Mouse (Mus musculus): ENCODE data around the gene Tmed1. TPM values are rescaled to one million over a fixed set of nuclear protein-coding genes. Genes with fewer than 3 reads are reported as not detected.
"Not testable (repeated sequence)": the region's sequence is repeated elsewhere in the genome, so short reads cannot be mapped to it uniquely, and the experiment has no call there.

Gene Tmed1
- polyA plus RNA-seq, 1 experiment from 2014 or later = 83.5 TPM

DNA sequence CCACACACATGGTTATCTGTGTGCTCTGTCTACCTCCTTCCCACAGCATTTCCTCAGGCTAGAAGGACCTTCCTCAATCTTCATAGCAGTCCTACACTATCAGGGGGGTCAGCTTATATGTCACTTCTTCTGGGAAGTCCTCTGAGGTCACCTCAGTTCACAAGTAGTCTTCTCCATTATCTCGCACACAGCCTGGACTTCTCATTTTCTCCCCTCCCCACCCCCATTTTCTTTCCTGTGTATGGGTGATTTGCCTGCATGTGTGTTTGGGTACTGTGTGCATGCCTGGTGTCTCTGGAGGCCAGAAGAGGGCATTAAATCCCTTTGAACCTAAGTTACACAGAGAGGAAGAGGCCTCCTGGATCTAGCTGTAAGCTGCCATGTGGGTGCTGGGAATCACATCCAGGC lies 17.9 kb upstream of the Tmed1 start:
- Histone ChIP-seq H3K4me2 (ENCODE audit: low read depth, low read length, severe bottlenecking) (no peak overlapping the region), H3K4me1 (replicated peaks; ENCODE audit: control insufficient read depth, insufficient read depth, low read length) (no peaks in the 10 kb centered on the region), H3K9ac (ENCODE audit: low read length) (no peak overlapping the region), H3K27me3 (ENCODE audit: control insufficient read depth, insufficient read depth, low read length) (no peaks in the 10 kb centered on the region), H3K9me3 (ENCODE audit: control insufficient read depth, low read length) (no peaks in the 10 kb centered on the region), H3K4me3 (ENCODE audit: low read depth, low read length) (no peak overlapping the region), H3K36me3 (ENCODE audit: control insufficient read depth, insufficient read depth, low read length) (no peaks in the 10 kb centered on the region), H3K27ac (ENCODE audit: low read depth, low read length) (no peak overlapping the region)
- DNase-seq (ENCODE audit: low spot score) = no peak
- ATAC-seq (replicated peaks; ENCODE audit: low FRiP score) = no peak
- 76% methylated on average over 1 of the region's 1 CpGs for WGBS

DNA sequence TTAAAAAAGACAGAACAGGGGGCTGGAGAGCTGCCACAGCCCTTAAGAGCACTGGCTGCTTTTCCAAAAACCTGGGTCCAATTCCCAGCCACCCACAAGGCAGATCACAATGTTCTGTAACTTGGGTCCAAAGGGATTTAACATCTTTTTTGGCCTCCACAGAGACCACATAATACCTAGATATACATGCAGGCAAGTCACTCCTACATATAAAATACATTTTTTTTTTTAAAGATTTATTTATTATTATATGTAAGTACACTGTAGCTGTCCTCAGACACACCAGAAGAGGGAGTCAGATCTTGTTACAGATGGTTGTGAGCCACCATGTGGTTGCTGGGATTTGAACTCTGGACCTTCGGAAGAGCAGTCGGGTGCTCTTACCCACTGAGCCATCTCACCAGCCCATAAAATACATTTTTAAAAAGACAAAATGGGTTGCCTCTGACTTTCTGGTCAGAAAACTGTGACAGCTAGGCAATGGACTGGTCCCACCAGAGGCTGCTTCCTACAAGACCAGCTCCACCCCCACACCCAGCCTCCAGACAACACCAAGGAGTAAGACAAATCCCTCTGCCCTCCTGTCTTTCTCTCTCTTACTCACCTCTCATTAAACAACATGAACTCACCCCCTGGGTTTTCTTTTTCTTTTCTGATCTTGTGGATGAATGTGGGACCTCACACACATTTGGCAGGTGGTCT lies 17.2 kb upstream of the Tmed1 start:
- no peak overlapping the region for H3K9ac ChIP-seq (ENCODE audit: low read length)
- DNase-seq (ENCODE audit: low spot score) (no peak), ATAC-seq (replicated peaks; ENCODE audit: low FRiP score) (no peak)
- H3K4me1 ChIP-seq (replicated peaks; ENCODE audit: control insufficient read depth, insufficient read depth, low read length) = no peaks in the 10 kb centered on the region
- no peak overlapping the region for H3K4me3 ChIP-seq (ENCODE audit: low read depth, low read length)
- WGBS = 91% methylated on average over 2 of the region's 2 CpGs
- H3K36me3 ChIP-seq (ENCODE audit: control insufficient read depth, insufficient read depth, low read length) = no peaks in the 10 kb centered on the region
- no peaks in the 10 kb centered on the region for H3K9me3 ChIP-seq (ENCODE audit: control insufficient read depth, low read length)
- no peak overlapping the region for H3K27ac ChIP-seq (ENCODE audit: low read depth, low read length)
- H3K4me2 ChIP-seq (ENCODE audit: low read depth, low read length, severe bottlenecking) = no peak overlapping the region
- no peaks in the 10 kb centered on the region for H3K27me3 ChIP-seq (ENCODE audit: control insufficient read depth, insufficient read depth, low read length)

DNA sequence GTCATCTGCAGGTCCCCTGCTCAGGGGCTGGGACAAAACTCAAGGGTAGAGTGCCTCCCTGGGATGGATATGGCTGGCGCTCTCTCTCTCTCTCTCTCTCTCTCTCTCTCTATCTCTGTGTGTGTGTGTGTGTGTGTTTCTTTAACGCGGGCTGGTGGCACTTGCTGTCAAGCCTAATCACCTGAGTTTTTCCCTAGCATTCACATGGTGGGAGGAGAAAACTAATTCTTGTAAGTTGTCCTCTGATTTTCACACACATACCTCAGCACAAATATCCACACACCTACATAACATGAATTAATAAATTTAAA lies 16.5 kb upstream of the Tmed1 start:
- ATAC-seq (replicated peaks; ENCODE audit: low FRiP score) = no peak
- Histone ChIP-seq H3K9me3 (ENCODE audit: control insufficient read depth, low read length) (no peaks in the 10 kb centered on the region), H3K4me1 (replicated peaks; ENCODE audit: control insufficient read depth, insufficient read depth, low read length) (no peaks in the 10 kb centered on the region), H3K27me3 (ENCODE audit: control insufficient read depth, insufficient read depth, low read length) (no peaks in the 10 kb centered on the region), H3K4me3 (ENCODE audit: low read depth, low read length) (no peak overlapping the region), H3K36me3 (ENCODE audit: control insufficient read depth, insufficient read depth, low read length) (no peaks in the 10 kb centered on the region), H3K9ac (ENCODE audit: low read length) (no peak overlapping the region), H3K4me2 (ENCODE audit: low read depth, low read length, severe bottlenecking) (no peak overlapping the region), H3K27ac (ENCODE audit: low read depth, low read length) (no peak overlapping the region)
- no peak for DNase-seq (ENCODE audit: low spot score)
- 89% methylated on average over 3 of the region's 3 CpGs for WGBS

DNA sequence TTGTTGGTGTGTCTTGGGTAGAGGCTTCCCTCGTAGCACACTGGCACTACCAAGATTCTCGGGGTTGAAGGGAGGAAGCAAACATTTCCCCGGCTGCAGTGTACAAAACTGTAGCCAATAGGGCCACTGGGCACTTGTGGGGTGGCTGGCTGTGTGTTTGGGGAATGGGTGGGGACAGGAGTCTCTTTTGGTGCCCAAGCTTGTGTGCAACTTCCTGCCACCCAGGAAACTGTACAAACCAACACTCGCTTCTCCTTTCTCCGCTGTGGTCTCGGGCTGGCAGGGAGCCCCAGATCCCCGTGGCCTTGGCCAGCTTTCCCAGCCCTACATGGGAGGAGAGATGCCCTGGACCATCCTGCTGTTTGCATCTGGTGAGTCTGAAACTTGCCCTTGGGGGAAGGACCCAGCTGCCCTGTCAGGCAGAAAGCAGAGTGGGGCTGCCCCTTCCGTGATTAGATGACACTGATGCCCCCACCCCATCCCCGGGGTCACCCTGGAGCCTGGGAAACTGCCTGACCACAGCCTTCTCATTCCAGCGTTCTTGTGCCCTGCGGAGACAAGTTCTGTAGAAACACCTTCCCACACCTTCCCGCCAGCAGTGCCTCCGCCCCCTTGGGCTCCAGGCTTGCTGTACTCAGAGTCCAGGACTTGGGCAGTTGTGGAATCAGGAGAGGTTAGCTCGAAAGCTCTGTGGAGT lies 16.0 kb upstream of the Tmed1 start, which contains the start of gene AB124611:
AB124611 (plus strand) TSS at position 240 of the 697 bp plus-strand sequence.
- H3K27ac ChIP-seq (ENCODE audit: low read depth, low read length) = no peak within 1 kb of the TSS
- H3K9ac ChIP-seq (ENCODE audit: low read length) = no peak within 1 kb of the TSS
- DNase-seq (ENCODE audit: low spot score) = no peak
- no peaks in the 10 kb centered on the region for H3K4me1 ChIP-seq (replicated peaks; ENCODE audit: control insufficient read depth, insufficient read depth, low read length)
- H3K27me3 ChIP-seq (ENCODE audit: control insufficient read depth, insufficient read depth, low read length) = no peaks in the 10 kb centered on the region
- H3K36me3 ChIP-seq (ENCODE audit: control insufficient read depth, insufficient read depth, low read length) = no peaks in the 10 kb centered on the region
- H3K4me2 ChIP-seq (ENCODE audit: low read depth, low read length, severe bottlenecking) = no peak within 1 kb of the TSS
- H3K9me3 ChIP-seq (ENCODE audit: control insufficient read depth, low read length) = no peaks in the 10 kb centered on the region
- 64% methylated on average over 14 of the region's 14 CpGs for WGBS
- no peak for ATAC-seq (replicated peaks; ENCODE audit: low FRiP score)
- H3K4me3 ChIP-seq (ENCODE audit: low read depth, low read length) = no peak within 1 kb of the TSS

DNA sequence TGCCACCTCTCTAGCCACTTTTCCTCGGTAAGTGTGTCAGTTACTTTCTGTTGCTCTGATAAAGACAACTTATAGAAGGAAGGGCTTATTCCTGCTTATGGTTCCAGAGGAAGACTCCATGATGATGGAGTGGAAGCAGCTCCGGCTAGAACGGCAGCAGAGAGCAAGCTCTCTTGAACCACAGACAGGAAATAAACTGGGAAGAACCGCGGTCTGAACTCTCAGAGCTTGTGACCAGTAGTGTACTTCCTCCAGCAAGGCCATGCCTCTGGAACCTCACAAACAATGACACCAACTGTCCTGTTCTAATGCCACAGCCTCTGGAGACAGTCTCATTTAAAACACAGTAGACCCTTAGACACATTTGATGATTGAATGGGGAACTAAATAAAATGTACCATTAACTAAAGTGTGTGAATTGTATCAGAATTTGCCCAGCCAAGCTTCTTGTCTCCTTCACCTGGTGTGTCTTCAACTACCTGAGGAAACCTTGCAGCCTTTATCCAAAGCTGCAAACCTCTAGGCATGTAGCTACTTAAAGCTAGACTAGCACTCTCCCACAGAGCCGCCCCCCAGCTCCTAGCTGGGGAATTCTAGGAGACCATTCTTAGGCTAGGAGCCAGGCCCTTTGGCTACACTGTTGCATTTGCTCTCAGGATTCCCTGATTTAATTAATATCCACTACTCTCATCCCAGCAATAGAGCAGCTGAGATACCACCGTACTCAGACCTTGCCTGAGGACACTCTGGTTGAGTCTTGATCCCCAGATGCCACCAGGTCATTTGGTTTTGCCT lies 15.3 kb upstream of the Tmed1 start:
- H3K4me3 ChIP-seq (ENCODE audit: low read depth, low read length) = no peak overlapping the region
- H3K9me3 ChIP-seq (ENCODE audit: control insufficient read depth, low read length) = no peaks in the 10 kb centered on the region
- WGBS = 88% methylated on average over 7 of the region's 7 CpGs
- no peaks in the 10 kb centered on the region for H3K36me3 ChIP-seq (ENCODE audit: control insufficient read depth, insufficient read depth, low read length)
- no peak overlapping the region for H3K9ac ChIP-seq (ENCODE audit: low read length)
- no peaks in the 10 kb centered on the region for H3K27me3 ChIP-seq (ENCODE audit: control insufficient read depth, insufficient read depth, low read length)
- H3K4me1 ChIP-seq (replicated peaks; ENCODE audit: control insufficient read depth, insufficient read depth, low read length) = no peaks in the 10 kb centered on the region
- ATAC-seq (replicated peaks; ENCODE audit: low FRiP score) = no peak
- no peak for DNase-seq (ENCODE audit: low spot score)
- H3K4me2 ChIP-seq (ENCODE audit: low read depth, low read length, severe bottlenecking) = no peak overlapping the region
- H3K27ac ChIP-seq (ENCODE audit: low read depth, low read length) = no peak overlapping the region

DNA sequence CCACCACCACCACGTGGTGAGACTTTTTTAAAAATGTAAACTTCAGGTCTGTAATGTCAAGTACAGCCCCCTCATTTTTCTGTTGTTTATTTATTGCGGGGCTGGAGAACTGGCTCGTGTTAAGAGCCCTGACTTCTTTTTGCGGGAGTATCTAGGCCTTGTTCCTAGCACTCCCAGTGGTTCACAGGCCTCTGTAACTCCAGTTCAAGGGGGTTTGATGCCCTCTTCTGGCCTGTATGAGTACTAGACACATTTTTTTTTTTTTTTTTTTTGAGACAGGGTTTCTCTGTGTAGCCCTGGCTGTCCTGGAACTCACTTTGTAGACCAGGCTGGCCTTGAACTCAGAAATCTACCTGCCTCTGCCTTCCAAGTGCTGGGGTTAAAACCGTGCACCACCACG lies 8.6 kb upstream of the Tmed1 start:
- WGBS = 83% methylated on average over 6 of the region's 6 CpGs
- ATAC-seq (replicated peaks; ENCODE audit: low FRiP score); H3K4me3 ChIP-seq (ENCODE audit: low read depth, low read length); H3K9me3 ChIP-seq (ENCODE audit: control insufficient read depth, low read length); H3K9ac ChIP-seq (ENCODE audit: low read length); H3K4me2 ChIP-seq (ENCODE audit: low read depth, low read length, severe bottlenecking); H3K36me3 ChIP-seq (ENCODE audit: control insufficient read depth, insufficient read depth, low read length); DNase-seq (ENCODE audit: low spot score); H3K27me3 ChIP-seq (ENCODE audit: control insufficient read depth, insufficient read depth, low read length); H3K4me1 ChIP-seq (replicated peaks; ENCODE audit: control insufficient read depth, insufficient read depth, low read length); H3K27ac ChIP-seq (ENCODE audit: low read depth, low read length): not testable (repeated sequence)

DNA sequence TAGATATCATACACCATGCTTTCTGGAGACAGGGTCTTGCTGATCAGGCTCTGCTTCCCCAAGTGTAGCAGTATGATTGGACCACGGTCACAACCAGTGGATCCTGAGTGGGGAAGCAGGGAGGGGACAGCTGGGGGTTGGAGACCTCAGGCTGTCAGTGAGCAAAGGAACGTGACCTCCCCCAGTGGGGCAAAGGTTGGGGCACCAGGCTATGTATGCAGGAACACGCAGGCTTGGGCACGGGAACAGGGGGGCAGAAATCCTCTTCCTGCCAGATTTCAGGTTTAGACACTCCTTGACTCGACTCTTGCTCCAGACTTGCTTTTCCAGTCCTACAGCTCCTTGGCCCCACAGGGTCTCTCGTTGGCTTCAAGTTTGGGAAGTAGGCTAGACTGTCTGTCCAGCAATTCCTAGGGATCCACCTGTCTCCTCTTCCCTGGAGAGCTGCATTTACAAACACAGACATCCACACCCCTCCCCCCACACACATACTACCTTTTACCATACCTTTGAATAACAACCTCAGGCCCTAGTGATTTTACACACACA lies 8.0 kb upstream of the Tmed1 start:
- Histone ChIP-seq H3K36me3 (ENCODE audit: control insufficient read depth, insufficient read depth, low read length) (no peaks in the 10 kb centered on the region), H3K9ac (ENCODE audit: low read length) (no peak overlapping the region), H3K27ac (ENCODE audit: low read depth, low read length) (no peak overlapping the region), H3K9me3 (ENCODE audit: control insufficient read depth, low read length) (no peaks in the 10 kb centered on the region), H3K4me1 (replicated peaks; ENCODE audit: control insufficient read depth, insufficient read depth, low read length) (no peaks in the 10 kb centered on the region), H3K27me3 (ENCODE audit: control insufficient read depth, insufficient read depth, low read length) (no peaks in the 10 kb centered on the region), H3K4me3 (ENCODE audit: low read depth, low read length) (no peak overlapping the region), H3K4me2 (ENCODE audit: low read depth, low read length, severe bottlenecking) (no peak overlapping the region)
- DNase-seq (ENCODE audit: low spot score) (no peak), ATAC-seq (replicated peaks; ENCODE audit: low FRiP score) (no peak)
- 87% methylated on average over 6 of the region's 6 CpGs for WGBS

DNA sequence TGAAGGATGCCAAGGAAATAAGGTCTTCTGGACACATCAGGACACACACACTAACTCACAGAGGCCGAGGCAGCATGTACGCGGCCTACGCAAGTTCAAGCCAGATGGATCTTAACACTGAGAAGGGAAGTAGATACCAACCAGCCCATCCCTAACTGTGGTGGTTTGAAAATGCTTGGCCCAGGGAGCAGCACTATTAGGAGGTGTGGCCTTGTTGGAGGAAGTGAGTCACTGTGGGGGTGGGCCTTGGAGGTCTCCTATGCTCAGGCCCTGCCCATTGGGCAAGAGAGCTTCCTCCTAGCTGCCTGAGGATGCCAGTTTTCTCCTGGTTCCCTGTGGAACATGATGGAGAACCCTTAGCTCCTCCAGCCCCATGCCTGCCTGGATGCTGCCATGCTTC lies 3.4 kb upstream of the Tmed1 start:
- Histone ChIP-seq H3K36me3 (ENCODE audit: control insufficient read depth, insufficient read depth, low read length) (no peaks in the 10 kb centered on the region), H3K27me3 (ENCODE audit: control insufficient read depth, insufficient read depth, low read length) (no peaks in the 10 kb centered on the region), H3K4me2 (ENCODE audit: low read depth, low read length, severe bottlenecking) (no peak overlapping the region), H3K4me3 (ENCODE audit: low read depth, low read length) (no peak overlapping the region), H3K4me1 (replicated peaks; ENCODE audit: control insufficient read depth, insufficient read depth, low read length) (peaks cover 6% of the 10 kb centered on the region; the same call in 1 of the 2 replicates), H3K9ac (ENCODE audit: low read length) (no peak overlapping the region), H3K9me3 (ENCODE audit: control insufficient read depth, low read length) (no peaks in the 10 kb centered on the region), H3K27ac (ENCODE audit: low read depth, low read length) (no peak overlapping the region)
- no peak for DNase-seq (ENCODE audit: low spot score)
- 97% methylated on average over 4 of the region's 4 CpGs for WGBS
- no peak for ATAC-seq (replicated peaks; ENCODE audit: low FRiP score)

Data from forebrain, embryonic 11.5 days (tissue).